Mouse (Mus musculus) CH12.LX (cell line): ENCODE results near the gene Spink8.
"Not testable (repeated sequence)": the region's sequence is repeated elsewhere in the genome, so short reads cannot be mapped to it uniquely, and the experiment has no call there.

Experiments used
- BHLHE40 ChIP-seq: IDR thresholded peaks from 2 replicates; pipeline ENCODE4 v1.6.1; 2011; ENCODE audit warnings: mild to moderate bottlenecking, low read depth, low read length, improper control_type of control experiment
- CTCF ChIP-seq, 2 experiments: IDR thresholded peaks in 1 of 2; conservative IDR thresholded peaks in 1 of 2; 2 replicates each; pipeline ENCODE4 v1.5.1; 2011 to 2012; ENCODE audit warnings: low read depth in 2 of 2, low read length in 2 of 2, improper control_type of control experiment in 1 of 2, inconsistent platforms in 1 of 2, mild to moderate bottlenecking in 1 of 2, moderate library complexity in 1 of 2
- EP300 ChIP-seq: IDR thresholded peaks from 2 replicates; pipeline ENCODE4 v1.6.1; 2011; ENCODE audit warnings: low read length, improper control_type of control experiment
- GABPA ChIP-seq: IDR thresholded peaks from 2 replicates; pipeline ENCODE4 v1.6.1; 2012; ENCODE audit warnings: low read depth, low read length, improper control_type of control experiment, inconsistent platforms; ENCODE audit not compliant: insufficient replicate concordance
- JUN ChIP-seq: IDR thresholded peaks from 2 replicates; pipeline ENCODE4 v1.6.1; 2011; ENCODE audit warnings: low read depth, mild to moderate bottlenecking, low read length, improper control_type of control experiment, moderate library complexity; ENCODE audit not compliant: insufficient read depth
- KAT2A ChIP-seq: IDR thresholded peaks from 2 replicates; pipeline ENCODE4 v1.6.1; 2012; ENCODE audit warnings: low read length, improper control_type of control experiment, inconsistent platforms; ENCODE audit not compliant: insufficient replicate concordance
- MAX ChIP-seq: IDR thresholded peaks from 2 replicates; pipeline ENCODE4 v1.6.1; 2011; ENCODE audit warnings: low read length, improper control_type of control experiment
- MXI1 ChIP-seq: IDR thresholded peaks from 2 replicates; pipeline ENCODE4 v1.6.1; 2011; ENCODE audit warnings: mild to moderate bottlenecking, low read depth, low read length, improper control_type of control experiment
- NRF1 ChIP-seq: IDR thresholded peaks from 2 replicates; pipeline ENCODE4 v1.6.1; 2014; ENCODE audit warnings: low read depth, mild to moderate bottlenecking, inconsistent platforms, low read length, improper control_type of control experiment, moderate library complexity
- POLR2A ChIP-seq: IDR thresholded peaks from 2 replicates; pipeline ENCODE4 v1.6.1; 2011; ENCODE audit warnings: low read depth, mild to moderate bottlenecking, improper control_type of control experiment, low read length
- POLR2AphosphoS2 ChIP-seq: IDR thresholded peaks from 2 replicates; pipeline ENCODE4 v1.6.1; 2011; ENCODE audit warnings: low read depth, low read length, improper control_type of control experiment
- RAD21 ChIP-seq: IDR thresholded peaks from 2 replicates; pipeline ENCODE4 v1.6.1; 2011; ENCODE audit warnings: low read depth, mild to moderate bottlenecking, low read length, improper control_type of control experiment, moderate library complexity
- USF2 ChIP-seq: conservative IDR thresholded peaks from 2 replicates; pipeline ENCODE4 v1.6.1; 2011; ENCODE audit warnings: low read depth, low read length, improper control_type of control experiment
- ZNF384 ChIP-seq: IDR thresholded peaks from 2 replicates; pipeline ENCODE4 v1.6.1; 2012; ENCODE audit warnings: low read depth, low read length, improper control_type of control experiment, inconsistent platforms

GRCm38 (mm10) chr9:109790570-109790969 is 21.5 kb upstream of the Spink8 start, which contains the start of gene Fbxw27:
- TF ChIP-seq KAT2A; MXI1; NRF1; BHLHE40; USF2; POLR2A; GABPA; CTCF (conservative IDR thresholded peaks at IDR 0.05 in 1 of 2, IDR thresholded peaks at IDR 0.05 in 1 of 2; ENCODE audit: low read depth in 2 of 2, low read length in 2 of 2); JUN; ZNF384; RAD21; POLR2AphosphoS2; MAX; EP300: not testable (repeated sequence)
